Mouse (Mus musculus): ENCODE results near the gene Rnf223. TPM values are rescaled to one million over a fixed set of nuclear protein-coding genes. Genes with fewer than 3 reads are reported as not detected.

Gene Rnf223
- polyA plus RNA-seq, 1 experiment from 2014 or later, result 0.08 TPM

DNA sequence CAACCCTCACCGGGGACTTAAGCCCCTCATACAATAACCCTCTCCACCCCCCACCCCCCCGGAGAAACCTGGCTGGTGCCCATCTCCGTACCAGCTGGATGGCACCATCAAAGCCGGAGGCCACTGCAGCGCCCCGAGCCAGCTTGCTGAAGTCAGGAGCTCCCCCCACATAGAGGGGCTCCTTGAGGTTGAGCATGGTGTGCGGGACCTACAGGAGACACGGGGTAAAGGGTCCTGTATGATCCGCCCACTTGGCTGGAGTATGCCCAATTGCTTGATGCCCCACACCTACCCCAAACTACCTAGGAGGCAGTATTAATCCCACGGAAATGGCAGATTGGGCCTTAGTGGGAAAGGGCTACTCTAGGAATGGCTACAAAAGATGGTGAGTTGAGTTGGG, 38.8 kb downstream of the Rnf223 start:
- Histone ChIP-seq H3K9ac (no peak overlapping the region), H3K9me3 (replicated peaks) (no peaks in the 10 kb centered on the region), H3K4me3 (replicated peaks) (no peak overlapping the region), H3K4me1 (replicated peaks) (no peaks in the 10 kb centered on the region), H3K4me2 (no peak overlapping the region), H3K36me3 (replicated peaks) (peaks cover 40% of the 10 kb centered on the region), H3K27me3 (no peaks in the 10 kb centered on the region), H3K27ac (replicated peaks) (no peak overlapping the region)
- ATAC-seq (ENCODE audit: insufficient read depth), result no peak
- 81% methylated on average over 10 of the region's 10 CpGs for WGBS (ENCODE audit: insufficient replicate concordance)

DNA sequence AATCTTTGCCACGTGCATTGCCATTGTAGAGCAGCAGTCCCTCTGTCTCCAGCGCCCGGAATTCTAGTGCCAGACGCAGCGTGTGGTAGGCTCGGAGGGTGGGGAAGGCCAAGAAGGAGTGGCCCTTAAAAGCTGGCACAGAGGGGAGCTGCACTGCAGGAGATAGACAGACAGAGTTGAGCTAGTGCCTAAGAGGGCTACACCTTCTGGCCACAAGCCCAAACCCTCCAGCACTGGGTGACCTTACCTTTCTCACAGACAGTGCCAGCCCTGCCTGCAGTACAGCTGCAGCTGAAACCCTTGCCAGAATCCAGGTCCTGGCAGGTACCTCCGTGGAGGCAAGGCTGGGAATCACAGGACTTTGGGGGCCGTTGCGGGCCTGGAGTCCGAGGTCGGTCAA, 41.5 kb downstream of the Rnf223 start:
- no peaks in the 10 kb centered on the region for H3K4me1 ChIP-seq (replicated peaks)
- no peaks in the 10 kb centered on the region for H3K27me3 ChIP-seq
- no peak overlapping the region for H3K4me2 ChIP-seq
- peaks cover 55% of the 10 kb centered on the region for H3K36me3 ChIP-seq (replicated peaks)
- no peak for ATAC-seq (ENCODE audit: insufficient read depth)
- no peak overlapping the region for H3K27ac ChIP-seq (replicated peaks)
- H3K9ac ChIP-seq, result no peak overlapping the region
- WGBS (ENCODE audit: insufficient replicate concordance), result 86% methylated on average over 11 of the region's 11 CpGs
- no peaks in the 10 kb centered on the region for H3K9me3 ChIP-seq (replicated peaks)
- H3K4me3 ChIP-seq (replicated peaks), result no peak overlapping the region

DNA sequence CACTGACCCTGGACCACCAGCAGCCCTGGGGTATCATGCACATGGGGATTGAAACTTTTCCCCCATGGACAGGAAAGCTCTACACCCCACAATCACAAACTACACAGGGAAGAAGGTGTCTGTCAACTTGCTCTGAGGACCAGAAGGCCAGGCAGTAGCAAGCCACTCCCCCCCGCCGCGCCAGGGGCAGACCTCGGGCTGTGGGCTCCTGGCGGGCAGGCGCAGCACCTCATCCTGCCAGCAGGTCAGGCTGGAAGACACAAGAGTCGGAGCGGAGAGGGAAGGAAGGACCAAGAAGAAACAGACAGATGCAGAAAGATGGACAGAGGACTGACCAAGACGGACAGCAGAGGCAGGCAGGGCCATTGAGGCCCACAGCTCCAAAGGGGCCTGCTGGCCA, 47.3 kb downstream of the Rnf223 start:
- no peak for ATAC-seq (ENCODE audit: insufficient read depth)
- Histone ChIP-seq H3K9ac (no peak overlapping the region), H3K27me3 (no peaks in the 10 kb centered on the region), H3K4me3 (replicated peaks) (no peak overlapping the region), H3K9me3 (replicated peaks) (no peaks in the 10 kb centered on the region), H3K4me2 (no peak overlapping the region), H3K36me3 (replicated peaks) (peaks cover 38% of the 10 kb centered on the region), H3K4me1 (replicated peaks) (no peaks in the 10 kb centered on the region), H3K27ac (replicated peaks) (no peak overlapping the region)
- 85% methylated on average over 9 of the region's 9 CpGs for WGBS (ENCODE audit: insufficient replicate concordance)

Other genes starting within 250 kb of the Rnf223 start
- 14.3 and 15.6 TPM in 2 replicates for gene Pusl1, start 238.7 kb upstream of the Rnf223 start, polyA plus RNA-seq (2015; fragmentation: Nextera tagmentation; extraction: Ambion mirVana)
- gene Acap3, start 238.7 kb upstream of the Rnf223 start, polyA plus RNA-seq (2015; fragmentation: Nextera tagmentation; extraction: Ambion mirVana), result 6.5 and 8.5 TPM in 2 replicates
- 50.2 and 51.2 TPM in 2 replicates for gene Ube2j2, start 186.7 kb upstream of the Rnf223 start, polyA plus RNA-seq (2015; fragmentation: Nextera tagmentation; extraction: Ambion mirVana)
- 76.3 and 81.9 TPM in 2 replicates for gene C1qtnf12, start 168.2 kb upstream of the Rnf223 start, polyA plus RNA-seq (2015; fragmentation: Nextera tagmentation; extraction: Ambion mirVana)
- gene B3galt6, start 137.9 kb upstream of the Rnf223 start, polyA plus RNA-seq (2015; fragmentation: Nextera tagmentation; extraction: Ambion mirVana), result 4.4 and 4.6 TPM in 2 replicates
- 77.0 and 81.4 TPM in 2 replicates for gene Sdf4, start 137.6 kb upstream of the Rnf223 start, polyA plus RNA-seq (2015; fragmentation: Nextera tagmentation; extraction: Ambion mirVana)
- 0.23 and 0.51 TPM in 2 replicates for gene Tnfrsf4, start 116.7 kb upstream of the Rnf223 start, polyA plus RNA-seq (2015; fragmentation: Nextera tagmentation; extraction: Ambion mirVana)
- 0.66 and 0.73 TPM in 2 replicates for gene Tnfrsf18, start 104.3 kb upstream of the Rnf223 start, polyA plus RNA-seq (2015; fragmentation: Nextera tagmentation; extraction: Ambion mirVana)
- gene Ttll10, start 71.1 kb upstream of the Rnf223 start, polyA plus RNA-seq (2015; fragmentation: Nextera tagmentation; extraction: Ambion mirVana), result 0.22 and 0.58 TPM in 2 replicates
- gene 9430015G10Rik, start 20.5 kb upstream of the Rnf223 start, polyA plus RNA-seq (2015; fragmentation: Nextera tagmentation; extraction: Ambion mirVana), result 10.5 and 12.3 TPM in 2 replicates
- 6.7 and 8.6 TPM in 2 replicates for gene Agrn, start 67.0 kb downstream of the Rnf223 start, polyA plus RNA-seq (2015; fragmentation: Nextera tagmentation; extraction: Ambion mirVana)
- gene Isg15, start 70.3 kb downstream of the Rnf223 start, polyA plus RNA-seq (2015; fragmentation: Nextera tagmentation; extraction: Ambion mirVana), result 9.8 and 13.4 TPM in 2 replicates
- 1.1 and 1.3 TPM in 2 replicates for gene AW011738, start 72.8 kb downstream of the Rnf223 start, polyA plus RNA-seq (2015; fragmentation: Nextera tagmentation; extraction: Ambion mirVana)
- 0.20 and 0.32 TPM in 2 replicates for gene Perm1, start 85.4 kb downstream of the Rnf223 start, polyA plus RNA-seq (2015; fragmentation: Nextera tagmentation; extraction: Ambion mirVana)
- gene Plekhn1, start 104.3 kb downstream of the Rnf223 start, polyA plus RNA-seq (2015; fragmentation: Nextera tagmentation; extraction: Ambion mirVana), result 4.0 and 4.8 TPM in 2 replicates
- 44.5 and 47.2 TPM in 2 replicates for gene Noc2l, start 105.5 kb downstream of the Rnf223 start, polyA plus RNA-seq (2015; fragmentation: Nextera tagmentation; extraction: Ambion mirVana)
- 37.0 and 42.2 TPM in 2 replicates for gene Samd11, start 125.1 kb downstream of the Rnf223 start, polyA plus RNA-seq (2015; fragmentation: Nextera tagmentation; extraction: Ambion mirVana)
- not detected in 2 replicates for gene Vmn2r-ps159, start 200.6 kb downstream of the Rnf223 start, polyA plus RNA-seq (2015; fragmentation: Nextera tagmentation; extraction: Ambion mirVana)

All from liver, embryonic 15.5 days (tissue).